Mouse (Mus musculus): ENCODE measurements around the gene 1700122O11Rik. TPM values are rescaled to one million over a fixed set of nuclear protein-coding genes. Genes with fewer than 3 reads are reported as not detected.

The 1700122O11Rik gene
- total and polyA plus RNA-seq, 3 experiments, result not detected

DNA sequence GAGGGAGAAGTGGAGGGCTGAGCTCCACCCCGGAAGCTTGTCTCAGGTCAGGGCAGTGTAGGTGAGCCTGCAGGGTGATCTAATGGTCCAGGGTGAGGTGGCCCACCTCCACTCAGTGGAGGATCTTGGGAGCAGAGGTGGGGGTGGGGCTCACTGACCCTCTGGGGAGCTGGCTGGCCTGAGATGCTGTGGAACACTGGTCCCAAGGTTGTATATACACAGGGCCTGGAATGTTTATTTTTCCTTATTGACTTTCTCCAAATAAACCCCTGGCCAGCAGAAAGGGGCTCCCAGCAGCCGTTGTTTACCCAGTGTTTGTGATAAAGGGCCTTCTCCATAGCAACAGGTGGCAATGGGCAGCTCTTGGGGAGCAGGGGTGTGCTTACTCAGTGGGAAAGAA lies 18.5 kb downstream of the 1700122O11Rik start:
- TF ChIP-seq GATA2 (IDR thresholded peaks at IDR 0.05; ENCODE audit: borderline replicate concordance, low read depth, low read length) (no peak), POLR2AphosphoS5 (IDR thresholded peaks at IDR 0.05; ENCODE audit: insufficient replicate concordance, low read depth, low read length) (no peak), TAL1 (conservative IDR thresholded peaks at IDR 0.05; ENCODE audit: low read depth, low read length) (no peak), GATA1 (IDR thresholded peaks at IDR 0.05; ENCODE audit: borderline replicate concordance, low read length) (no peak), CTCF (IDR thresholded peaks at IDR 0.05; ENCODE audit: low read depth, low read length) (no peak)
- Histone ChIP-seq H3K4me1 (ENCODE audit: insufficient read depth, low read depth, low read length) (no peaks in the 10 kb centered on the region), H3K4me3 (ENCODE audit: low read depth, low read length) (no peak overlapping the region), H3K9me3 (replicated peaks) (peaks cover 16% of the 10 kb centered on the region), H3K36me3 (replicated peaks) (no peaks in the 10 kb centered on the region), H3K27me3 (ENCODE audit: insufficient read depth, low read length) (peaks cover 6% of the 10 kb centered on the region; the same call in 1 of the 2 replicates)
- ATAC-seq (ENCODE audit: extremely low read depth, insufficient number of reproducible peaks, low FRiP score, poor library complexity, severe bottlenecking) (no peak), DNase-seq (ENCODE audit: low spot score) (no peak)

DNA sequence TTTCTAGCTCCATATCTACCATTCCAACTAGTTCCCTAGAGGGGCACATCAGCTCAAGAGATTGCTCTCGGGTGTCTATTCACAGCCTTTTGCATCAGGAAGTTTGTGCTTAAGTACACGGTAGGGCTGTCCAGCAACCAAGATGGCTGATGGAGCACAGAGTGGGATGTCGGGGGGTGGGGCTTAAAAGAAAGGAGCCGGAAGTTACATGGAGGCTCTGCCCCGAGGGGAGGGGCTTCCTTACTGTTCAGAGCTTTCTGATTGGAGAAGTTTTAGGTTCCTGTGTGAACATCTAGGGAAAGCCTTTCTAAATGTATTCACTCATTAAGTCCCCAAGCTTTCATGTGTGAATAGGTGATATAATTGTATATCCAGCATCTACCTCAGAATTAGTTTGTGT lies 21.5 kb downstream of the 1700122O11Rik start:
- DNase-seq (ENCODE audit: low spot score) (no peak), ATAC-seq (ENCODE audit: extremely low read depth, insufficient number of reproducible peaks, low FRiP score, poor library complexity, severe bottlenecking) (no peak)
- no peaks in the 10 kb centered on the region for H3K4me1 ChIP-seq (ENCODE audit: insufficient read depth, low read depth, low read length)
- no peaks in the 10 kb centered on the region for H3K27me3 ChIP-seq (ENCODE audit: insufficient read depth, low read length)
- H3K4me3 ChIP-seq (ENCODE audit: low read depth, low read length), result no peak overlapping the region
- TF ChIP-seq TAL1 (conservative IDR thresholded peaks at IDR 0.05; ENCODE audit: low read depth, low read length) (no peak), POLR2AphosphoS5 (IDR thresholded peaks at IDR 0.05; ENCODE audit: insufficient replicate concordance, low read depth, low read length) (no peak), GATA1 (IDR thresholded peaks at IDR 0.05; ENCODE audit: borderline replicate concordance, low read length) (no peak), CTCF (IDR thresholded peaks at IDR 0.05; ENCODE audit: low read depth, low read length) (no peak), GATA2 (IDR thresholded peaks at IDR 0.05; ENCODE audit: borderline replicate concordance, low read depth, low read length) (no peak)
- peaks cover 16% of the 10 kb centered on the region; the same call in 1 of the 2 replicates for H3K9me3 ChIP-seq (replicated peaks)
- no peaks in the 10 kb centered on the region for H3K36me3 ChIP-seq (replicated peaks)

GRCm38 (mm10) chr17:48012561-48012960 lies 25.5 kb downstream of the 1700122O11Rik start:
- TF ChIP-seq CTCF (IDR thresholded peaks at IDR 0.05; ENCODE audit: low read depth, low read length) (no peak), GATA1 (IDR thresholded peaks at IDR 0.05; ENCODE audit: borderline replicate concordance, low read length) (no peak), GATA2 (IDR thresholded peaks at IDR 0.05; ENCODE audit: borderline replicate concordance, low read depth, low read length) (no peak), POLR2AphosphoS5 (IDR thresholded peaks at IDR 0.05; ENCODE audit: insufficient replicate concordance, low read depth, low read length) (no peak), TAL1 (conservative IDR thresholded peaks at IDR 0.05; ENCODE audit: low read depth, low read length) (no peak)
- ATAC-seq (ENCODE audit: extremely low read depth, insufficient number of reproducible peaks, low FRiP score, poor library complexity, severe bottlenecking) (no peak), DNase-seq (ENCODE audit: low spot score) (no peak)
- Histone ChIP-seq H3K9me3 (replicated peaks) (peaks cover 26% of the 10 kb centered on the region), H3K27me3 (ENCODE audit: insufficient read depth, low read length) (no peaks in the 10 kb centered on the region), H3K4me3 (ENCODE audit: low read depth, low read length) (no peak overlapping the region), H3K36me3 (replicated peaks) (no peaks in the 10 kb centered on the region), H3K4me1 (ENCODE audit: insufficient read depth, low read depth, low read length) (no peaks in the 10 kb centered on the region)

DNA sequence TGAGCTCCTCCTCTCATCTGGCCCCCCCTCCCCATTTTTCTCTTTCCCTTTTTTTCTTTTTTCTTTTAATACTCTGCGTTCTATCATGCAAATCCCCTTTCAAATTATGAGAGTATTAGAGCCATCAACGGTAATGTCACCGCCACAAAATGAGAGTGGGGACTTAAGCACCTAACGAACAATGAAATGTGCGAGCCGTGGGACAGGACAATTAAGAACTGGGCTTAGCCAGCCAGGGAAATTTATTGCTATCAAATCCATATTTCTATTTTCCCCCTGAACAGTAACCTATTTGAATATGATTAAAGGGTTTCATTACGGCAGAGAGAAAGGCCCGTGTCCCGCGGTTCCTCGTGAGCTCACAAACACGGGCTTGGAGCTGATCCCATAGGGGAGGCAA lies 27.0 kb downstream of the 1700122O11Rik start:
- H3K9me3 ChIP-seq (replicated peaks), result peaks cover 30% of the 10 kb centered on the region
- no peak overlapping the region for H3K4me3 ChIP-seq (ENCODE audit: low read depth, low read length)
- no peaks in the 10 kb centered on the region for H3K36me3 ChIP-seq (replicated peaks)
- ATAC-seq (ENCODE audit: extremely low read depth, insufficient number of reproducible peaks, low FRiP score, poor library complexity, severe bottlenecking) (no peak), DNase-seq (ENCODE audit: low spot score) (no peak)
- TF ChIP-seq TAL1 (conservative IDR thresholded peaks at IDR 0.05; ENCODE audit: low read depth, low read length), result no peak
- no peak for TF ChIP-seq GATA1 (IDR thresholded peaks at IDR 0.05; ENCODE audit: borderline replicate concordance, low read length)
- TF ChIP-seq POLR2AphosphoS5 (IDR thresholded peaks at IDR 0.05; ENCODE audit: insufficient replicate concordance, low read depth, low read length), result no peak
- TF ChIP-seq CTCF (IDR thresholded peaks at IDR 0.05; ENCODE audit: low read depth, low read length), result no peak
- no peak for TF ChIP-seq GATA2 (IDR thresholded peaks at IDR 0.05; ENCODE audit: borderline replicate concordance, low read depth, low read length)
- H3K4me1 ChIP-seq (ENCODE audit: insufficient read depth, low read depth, low read length), result no peaks in the 10 kb centered on the region
- no peaks in the 10 kb centered on the region for H3K27me3 ChIP-seq (ENCODE audit: insufficient read depth, low read length)

- DNase-seq (ENCODE audit: low spot score), result no peak
- ATAC-seq (ENCODE audit: extremely low read depth, insufficient number of reproducible peaks, low FRiP score, poor library complexity, severe bottlenecking), result no peak
- TF ChIP-seq GATA1 (IDR thresholded peaks at IDR 0.05; ENCODE audit: borderline replicate concordance, low read length), result no peak
- TF ChIP-seq TAL1 (conservative IDR thresholded peaks at IDR 0.05; ENCODE audit: low read depth, low read length), result no peak
- TF ChIP-seq CTCF (IDR thresholded peaks at IDR 0.05; ENCODE audit: low read depth, low read length), result no peak
- no peak for TF ChIP-seq POLR2AphosphoS5 (IDR thresholded peaks at IDR 0.05; ENCODE audit: insufficient replicate concordance, low read depth, low read length)
- TF ChIP-seq GATA2 (IDR thresholded peaks at IDR 0.05; ENCODE audit: borderline replicate concordance, low read depth, low read length), result no peak
These were observed 27.8 kb downstream of the 1700122O11Rik start for GRCm38 (mm10) chr17:48010283-48010682.

GRCm38 (mm10) chr17:48005816-48006215 lies 32.3 kb downstream of the 1700122O11Rik start:
- H3K27me3 ChIP-seq (ENCODE audit: insufficient read depth, low read length), result peaks cover 5% of the 10 kb centered on the region; the same call in 1 of the 2 replicates
- ATAC-seq (ENCODE audit: extremely low read depth, insufficient number of reproducible peaks, low FRiP score, poor library complexity, severe bottlenecking), result no peak
- TF ChIP-seq TAL1 (conservative IDR thresholded peaks at IDR 0.05; ENCODE audit: low read depth, low read length) (no peak), GATA1 (IDR thresholded peaks at IDR 0.05; ENCODE audit: borderline replicate concordance, low read length) (no peak), CTCF (IDR thresholded peaks at IDR 0.05; ENCODE audit: low read depth, low read length) (no peak), GATA2 (IDR thresholded peaks at IDR 0.05; ENCODE audit: borderline replicate concordance, low read depth, low read length) (no peak), POLR2AphosphoS5 (IDR thresholded peaks at IDR 0.05; ENCODE audit: insufficient replicate concordance, low read depth, low read length) (no peak)
- H3K9me3 ChIP-seq (replicated peaks), result peaks cover 18% of the 10 kb centered on the region
- no peaks in the 10 kb centered on the region for H3K36me3 ChIP-seq (replicated peaks)
- H3K4me1 ChIP-seq (ENCODE audit: insufficient read depth, low read depth, low read length), result no peaks in the 10 kb centered on the region
- H3K4me3 ChIP-seq (ENCODE audit: low read depth, low read length), result no peak overlapping the region
- DNase-seq (ENCODE audit: low spot score), result no peak

More at GRCm38 (mm10) chr17:48010283-48010682, 27.8 kb downstream of the 1700122O11Rik start:
- Histone ChIP-seq H3K27me3 (ENCODE audit: insufficient read depth, low read length) (no peaks in the 10 kb centered on the region), H3K9me3 (replicated peaks) (peaks cover 30% of the 10 kb centered on the region), H3K4me3 (ENCODE audit: low read depth, low read length) (no peak overlapping the region), H3K36me3 (replicated peaks) (no peaks in the 10 kb centered on the region), H3K4me1 (ENCODE audit: insufficient read depth, low read depth, low read length) (no peaks in the 10 kb centered on the region)
